11 mouse cellular contexts compared by ENCODE assay signal in the genomic region with DNA sequence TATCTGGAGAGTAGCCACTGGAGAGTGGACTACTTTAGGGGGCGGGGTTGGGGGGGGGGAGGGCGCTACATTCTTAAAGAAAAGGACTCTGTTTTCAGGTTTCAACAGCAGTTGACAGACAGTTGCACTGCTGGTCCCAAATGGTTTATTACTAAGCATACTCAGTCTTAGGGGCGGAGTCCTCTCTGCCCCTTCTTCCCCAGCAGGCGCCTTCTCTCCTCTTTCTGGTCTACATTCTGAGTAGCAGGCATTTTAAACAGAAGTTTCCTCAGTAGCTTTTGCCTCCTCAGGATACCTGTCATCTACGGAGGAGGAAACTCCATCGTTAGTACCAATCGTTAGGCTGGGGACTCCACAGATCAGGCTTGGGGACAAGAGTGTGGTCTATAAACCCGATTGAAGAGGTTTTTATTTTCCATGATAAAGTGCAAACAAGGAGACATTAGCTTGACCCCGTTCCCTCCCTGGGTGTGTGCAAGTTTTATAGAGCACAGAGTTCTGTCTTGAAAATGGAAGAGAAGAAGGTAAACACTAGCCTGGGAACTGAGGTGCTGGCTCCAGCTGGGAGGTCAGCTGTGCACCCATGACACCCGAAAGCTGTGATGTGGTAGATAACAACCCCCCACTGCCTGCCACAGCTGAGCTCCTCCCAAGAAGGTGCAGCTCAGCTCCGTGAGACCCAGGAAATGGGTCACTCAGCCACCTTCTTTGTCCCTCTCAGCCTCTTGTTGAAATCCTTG.
DNase-seq lines count a peak whose midpoint lies in the region; ATAC-seq lines count a peak whose summit lies in the region.
"Had no signal": no experiment of that assay in that cellular context is flagged by ENCODE, and none has a peak within 500 bp of the region (broad histone marks: within the 10 kb centered on the region; RNA-seq: fewer than 3 reads in every experiment).

No protein-coding gene starts in this region.

- 31% methylated on average over 11 of the region's 11 CpGs for WGBS in heart, embryonic 10.5 days
- 33% methylated on average over 11 of the region's 11 CpGs for WGBS in limb, embryonic 11.5 days

- no peaks in the 10 kb centered on the region for H3K36me3 ChIP-seq in heart, embryonic 10.5 days
- H3K36me3 ChIP-seq in limb, embryonic 11.5 days (ENCODE audit: control insufficient read depth, insufficient read depth, low read length), result no peaks in the 10 kb centered on the region

- peak overlapping the region; percentile 36; the same call in 1 of the 2 replicates for H3K27ac ChIP-seq in heart, embryonic 10.5 days
- H3K27ac ChIP-seq in limb, embryonic 11.5 days (replicated peaks; ENCODE audit: low read depth, low read length), result no peak overlapping the region

- DNase-seq in heart, embryonic 10.5 days (ENCODE audit: low spot score), result no peak
- no peak for DNase-seq in heart, adult 9 months (ENCODE audit: low spot score in 2 of 2)
- DNase-seq in CD8-positive naive resting alpha-beta T cell, adult 2 months (ENCODE audit: low read depth in 2 of 2, low spot score in 2 of 2), result peak; percentile 69 to 80
- DNase-seq in limb, embryonic 11.5 days (ENCODE audit: low spot score), result no peak
- DNase-seq in spleen, postnatal 36 days (ENCODE audit: low spot score in 2 of 2), result peak; percentile 56 to 63
- no peak for DNase-seq in cerebellum, adult 11 months
- no peak for DNase-seq in right cerebral cortex, adult 18-20 months
- DNase-seq in adrenal gland, adult 18-20 months (ENCODE audit: low spot score in 2 of 2), result no peak
- DNase-seq: gastrocnemius, postnatal 36 days; kidney, postnatal 10 days had no signal

- no peak overlapping the region for H3K4me3 ChIP-seq in heart, embryonic 10.5 days
- H3K4me3 ChIP-seq in limb, embryonic 11.5 days (ENCODE audit: low read depth, low read length), result no peak overlapping the region

- no peaks in the 10 kb centered on the region for H3K9me3 ChIP-seq in heart, embryonic 10.5 days
- H3K9me3 ChIP-seq in limb, embryonic 11.5 days (ENCODE audit: control insufficient read depth, low read length), result no peaks in the 10 kb centered on the region

- H3K27me3 ChIP-seq in heart, embryonic 10.5 days (ENCODE audit: insufficient read depth, poor library complexity, severe bottlenecking), result no peaks in the 10 kb centered on the region
- no peaks in the 10 kb centered on the region for H3K27me3 ChIP-seq in limb, embryonic 11.5 days (ENCODE audit: control insufficient read depth, insufficient read depth, low read length)

- ATAC-seq in limb, embryonic 11.5 days (ENCODE audit: insufficient number of reproducible peaks, low FRiP score, low TSS enrichment, low read depth), result 0 out of 2 replicates have a peak, but pooled peaks have one; percentile 17
- ATAC-seq: midbrain, embryonic 16.5 days had no signal

- peaks cover 22% of the 10 kb centered on the region for H3K4me1 ChIP-seq in heart, embryonic 10.5 days
- H3K4me1 ChIP-seq in limb, embryonic 11.5 days (ENCODE audit: control insufficient read depth, insufficient read depth, low read length), result peaks cover 6% of the 10 kb centered on the region; the same call in 1 of the 2 replicates

- no peak overlapping the region for H3K9ac ChIP-seq in limb, embryonic 11.5 days (ENCODE audit: low read length)

- no peak overlapping the region for H3K4me2 ChIP-seq in limb, embryonic 11.5 days (ENCODE audit: low read depth, severe bottlenecking)

Comparison
In these comparisons a context has a peak if more than half of its experiments do, and no peak if none do; other contexts are left out.
1. DNase-seq: peak in CD8-positive naive resting alpha-beta T cell, adult 2 months (2 of 2) and spleen, postnatal 36 days (2 of 2); none in heart, embryonic 10.5 days (single experiment), heart, adult 9 months (0 of 2), limb, embryonic 11.5 days (single experiment), cerebellum, adult 11 months (single experiment), right cerebral cortex, adult 18-20 months (single experiment) and adrenal gland, adult 18-20 months (0 of 2).